13 mouse cellular contexts compared by ENCODE assay signal in genomic region chr6:144890166-144890565, GRCm38 (mm10).
DNase-seq lines count a peak whose midpoint lies in the region; ATAC-seq lines count a peak whose summit lies in the region.
"Had no signal": no experiment of that assay in that cellular context is flagged by ENCODE, and none has a peak within 500 bp of the region (broad histone marks: within the 10 kb centered on the region; RNA-seq: fewer than 3 reads in every experiment).

No protein-coding gene starts in this region.

- no peaks in the 10 kb centered on the region for H3K9me3 ChIP-seq in heart, embryonic 15.5 days (replicated peaks)
- H3K9me3 ChIP-seq in lung, embryonic 16.5 days (ENCODE audit: control insufficient read depth, low read length): no peaks in the 10 kb centered on the region
- no peaks in the 10 kb centered on the region for H3K9me3 ChIP-seq in forebrain, embryonic 11.5 days (ENCODE audit: control insufficient read depth, low read length)
- H3K9me3 ChIP-seq: hindbrain, embryonic 15.5 days; liver, embryonic 15.5 days had no signal

- ATAC-seq in heart, embryonic 15.5 days (replicated peaks; ENCODE audit: insufficient number of reproducible peaks, insufficient read depth, low FRiP score, low read depth): peak; percentile 50; the same call in 1 of the 2 replicates
- peak; percentile 80 for ATAC-seq in lung, embryonic 16.5 days (ENCODE audit: low read depth)
- no peak for ATAC-seq in forebrain, embryonic 11.5 days (replicated peaks; ENCODE audit: low FRiP score)

- 47% methylated on average over 8 of the region's 8 CpGs for WGBS in heart, embryonic 15.5 days
- 19% methylated on average over 8 of the region's 8 CpGs for WGBS in lung, embryonic 16.5 days
- 75% methylated on average over 8 of the region's 8 CpGs for WGBS in forebrain, embryonic 11.5 days

- H3K4me1 ChIP-seq in heart, embryonic 15.5 days (replicated peaks): 0 out of 2 replicates have a peak, but pooled peaks cover 4% of the 10 kb centered on the region
- H3K4me1 ChIP-seq in lung, embryonic 16.5 days (replicated peaks; ENCODE audit: control insufficient read depth, insufficient read depth, low read length): peaks cover 11% of the 10 kb centered on the region
- no peaks in the 10 kb centered on the region for H3K4me1 ChIP-seq in forebrain, embryonic 11.5 days (replicated peaks; ENCODE audit: control insufficient read depth, insufficient read depth, low read length)
- H3K4me1 ChIP-seq: hindbrain, embryonic 15.5 days; liver, embryonic 15.5 days had no signal

- intact Hi-C loops in heart, postnatal 25 days (cut with DNase I): no loop called here

- DNase-seq in heart, adult 8-10 months (ENCODE audit: low spot score): peak; percentile 7
- no peak for DNase-seq in heart, postnatal 25 days (ENCODE audit: low spot score)
- peak; percentile 81 for DNase-seq in ES-CJ7 (ENCODE audit: low read depth, low spot score)
- no peak for DNase-seq in right cerebral cortex, postnatal 36 days (ENCODE audit: low spot score in 2 of 2)
- no peak for DNase-seq in adrenal gland, postnatal 14 days
- no peak for DNase-seq in forebrain, embryonic 11.5 days (ENCODE audit: low spot score)
- DNase-seq: cerebellum, adult 11-12 months; right cerebral cortex, adult 18-20 months had no signal

- H3K4me3 ChIP-seq in heart, embryonic 15.5 days: no peak overlapping the region
- no peak overlapping the region for H3K4me3 ChIP-seq in lung, embryonic 16.5 days (ENCODE audit: low read length)
- H3K4me3 ChIP-seq in forebrain, embryonic 11.5 days (ENCODE audit: low read depth, low read length): no peak overlapping the region
- H3K4me3 ChIP-seq: erythroblast, embryonic 14.5 days; hindbrain, embryonic 15.5 days; liver, embryonic 15.5 days had no signal

- no peaks in the 10 kb centered on the region for H3K36me3 ChIP-seq in heart, embryonic 15.5 days
- no peaks in the 10 kb centered on the region for H3K36me3 ChIP-seq in lung, embryonic 16.5 days (ENCODE audit: control insufficient read depth, insufficient read depth, low read length)
- no peaks in the 10 kb centered on the region for H3K36me3 ChIP-seq in forebrain, embryonic 11.5 days (ENCODE audit: control insufficient read depth, insufficient read depth, low read length)
- H3K36me3 ChIP-seq: hindbrain, embryonic 15.5 days; liver, embryonic 15.5 days had no signal

- no peak overlapping the region for H3K9ac ChIP-seq in heart, embryonic 15.5 days
- 0 out of 2 replicates have a peak overlapping the region, but pooled peaks have one; percentile 28 for H3K9ac ChIP-seq in lung, embryonic 16.5 days (ENCODE audit: low read length)
- no peak overlapping the region for H3K9ac ChIP-seq in forebrain, embryonic 11.5 days (ENCODE audit: low read length)
- H3K9ac ChIP-seq: hindbrain, embryonic 15.5 days; liver, embryonic 15.5 days had no signal

- H3K4me2 ChIP-seq in heart, embryonic 15.5 days: no peak overlapping the region
- peak overlapping the region; percentile 25; the same call in 1 of the 2 replicates for H3K4me2 ChIP-seq in lung, embryonic 16.5 days (ENCODE audit: low read depth, low read length)
- H3K4me2 ChIP-seq in forebrain, embryonic 11.5 days (ENCODE audit: low read depth, low read length, severe bottlenecking): no peak overlapping the region
- H3K4me2 ChIP-seq: hindbrain, embryonic 15.5 days; liver, embryonic 15.5 days had no signal

- no peaks in the 10 kb centered on the region for H3K27me3 ChIP-seq in heart, embryonic 15.5 days
- no peaks in the 10 kb centered on the region for H3K27me3 ChIP-seq in lung, embryonic 16.5 days (ENCODE audit: control insufficient read depth, insufficient read depth, low read depth, low read length)
- no peaks in the 10 kb centered on the region for H3K27me3 ChIP-seq in forebrain, embryonic 11.5 days (ENCODE audit: control insufficient read depth, insufficient read depth, low read length)
- H3K27me3 ChIP-seq: hindbrain, embryonic 15.5 days; liver, embryonic 15.5 days had no signal

- no peak overlapping the region for H3K27ac ChIP-seq in heart, embryonic 15.5 days
- 0 out of 2 replicates have a peak overlapping the region, but pooled peaks have one; percentile 27 for H3K27ac ChIP-seq in lung, embryonic 16.5 days (ENCODE audit: low read length)
- no peak overlapping the region for H3K27ac ChIP-seq in forebrain, embryonic 11.5 days (ENCODE audit: low read depth, low read length)
- H3K27ac ChIP-seq: hindbrain, embryonic 15.5 days; liver, embryonic 15.5 days had no signal

Comparison
In these comparisons a context has a peak if more than half of its experiments do, and no peak if none do; other contexts are left out.
1. DNase-seq: peak in heart, adult 8-10 months (single experiment) and ES-CJ7 (single experiment); none in heart, postnatal 25 days (single experiment), right cerebral cortex, postnatal 36 days (0 of 2), adrenal gland, postnatal 14 days (single experiment) and forebrain, embryonic 11.5 days (single experiment).